Mouse (Mus musculus) neural tube, embryonic 12.5 days (tissue): Measurements from ENCODE around the gene Cpne8. TPM values are rescaled to one million over a fixed set of nuclear protein-coding genes. Genes with fewer than 3 reads are reported as not detected.

ENCODE experiments used
- ATAC-seq: fragments of 200-750 bp; cut with Nextera tagmentation; 2 replicates; pipeline ENCODE4 v1.8.0; 2017; ENCODE audit warnings: low read depth, mild to moderate bottlenecking, moderate TSS enrichment, moderate library complexity; ENCODE audit not compliant: low FRiP score
- H3K27ac ChIP-seq: fragments of 300-500 bp; sonication (generic); 2 replicates; pipeline ENCODE4 v1.5.1; 2016
- H3K27me3 ChIP-seq: fragments of 300-500 bp; sonication (generic); replicated peaks from 2 replicates; pipeline ENCODE4 v1.6.1; 2016; ENCODE audit warnings: mild to moderate bottlenecking
- H3K36me3 ChIP-seq: fragments of 300-500 bp; sonication (generic); 2 replicates; pipeline ENCODE4 v1.6.1; 2016; ENCODE audit warnings: mild to moderate bottlenecking
- H3K4me1 ChIP-seq: fragments of 300-500 bp; sonication (generic); 2 replicates; pipeline ENCODE4 v1.6.1; 2016
- H3K4me2 ChIP-seq: fragments of 300-500 bp; sonication (generic); replicated peaks from 2 replicates; pipeline ENCODE4 v1.6.1; 2016; ENCODE audit warnings: mild to moderate bottlenecking
- H3K4me3 ChIP-seq: fragments of 300-500 bp; sonication (generic); 2 replicates; pipeline ENCODE4 v1.5.1; 2016
- H3K9ac ChIP-seq: fragments of 300-500 bp; sonication (generic); 2 replicates; pipeline ENCODE4 v1.6.1; 2016; ENCODE audit warnings: mild to moderate bottlenecking
- H3K9me3 ChIP-seq: fragments of 300-500 bp; sonication (generic); 2 replicates; pipeline ENCODE4 v1.6.1; 2016; ENCODE audit warnings: mild to moderate bottlenecking
- WGBS: fragments of 180-500 bp; shearing (Covaris S2); methylation state at CpG from one replicate; pipeline ENCODE4 v1.1.7; 2016; 5-methylcytosine and 5-hydroxymethylcytosine counted together
- polyA plus RNA-seq: library from polyadenylated mRNA; unstranded; fragments of >200 nt; fragmentation: Nextera tagmentation; extraction: Ambion mirVana; gene quantifications from 2 replicates; pipeline ENCODE4 v1.2.1, GENCODE M21; 2016

Cpne8 gene
- polyA plus RNA-seq: 7.2 and 7.3 TPM in 2 replicates

- H3K36me3 ChIP-seq: no peaks in the 10 kb centered on the region
- under 1% methylated on average over 53 of the region's 56 CpGs for WGBS
- H3K27me3 ChIP-seq: peaks cover 7% of the 10 kb centered on the region
- H3K27ac ChIP-seq: no peak within 1 kb of the TSS
- peak within 1 kb of the TSS; percentile 58 for H3K4me3 ChIP-seq
- H3K4me2 ChIP-seq: peak within 1 kb of the TSS; percentile 97
- peak; percentile 84 for ATAC-seq
- no peaks in the 10 kb centered on the region for H3K9me3 ChIP-seq
- H3K4me1 ChIP-seq: peaks cover 15% of the 10 kb centered on the region
- peak within 1 kb of the TSS; percentile 56; the same call in 1 of the 2 replicates for H3K9ac ChIP-seq
Measured at GRCm38 (mm10) chr15:90678985-90679759, at the start of gene Cpne8. TSS of gene Cpne8 (minus strand) at chr15:90679432.

DNA sequence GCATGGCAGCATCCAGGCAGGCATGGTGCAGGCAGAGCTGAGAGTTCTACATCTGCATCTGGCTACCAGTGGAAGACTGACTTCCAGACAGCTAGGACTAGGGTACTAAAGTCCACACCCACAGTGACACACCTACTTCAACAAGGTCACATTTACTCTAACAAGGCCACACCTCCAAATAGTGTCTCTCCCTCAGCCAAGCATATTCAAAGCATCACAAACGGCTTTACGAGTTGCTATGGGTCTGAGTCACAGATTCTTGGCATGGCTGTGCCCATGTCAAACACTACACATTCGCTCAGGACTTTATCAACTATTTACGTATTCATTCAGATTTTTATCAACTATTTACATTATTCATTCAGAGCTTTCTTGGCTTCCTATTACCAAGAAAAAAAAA is 38.5 kb upstream of the Cpne8 start:
- no peaks in the 10 kb centered on the region for H3K36me3 ChIP-seq
- WGBS: 86% methylated on average over 4 of the region's 4 CpGs

DNA sequence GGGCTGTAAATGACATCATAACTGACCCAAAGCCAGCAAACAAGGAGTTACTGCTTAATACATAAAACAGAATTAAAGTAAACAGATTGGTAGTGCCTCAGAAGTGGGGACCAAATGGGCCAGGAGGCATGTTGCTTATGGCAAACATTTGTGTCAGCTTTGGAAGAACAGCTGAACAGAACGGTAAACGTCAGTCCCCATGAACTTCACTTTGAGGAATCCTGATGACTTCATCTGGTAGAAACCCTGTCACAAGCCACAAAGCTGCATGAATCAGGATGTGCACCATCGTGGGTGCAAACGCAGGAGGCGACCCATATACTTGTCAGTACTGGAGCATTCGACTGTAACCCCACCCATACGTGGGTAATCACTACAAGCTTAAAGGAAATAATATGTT is 30.1 kb upstream of the Cpne8 start:
- Histone ChIP-seq H3K27me3 (no peaks in the 10 kb centered on the region), H3K4me1 (no peaks in the 10 kb centered on the region), H3K27ac (no peak overlapping the region), H3K4me2 (no peak overlapping the region), H3K4me3 (no peak overlapping the region), H3K36me3 (no peaks in the 10 kb centered on the region), H3K9me3 (no peaks in the 10 kb centered on the region), H3K9ac (no peak overlapping the region)
- 87% methylated on average over 7 of the region's 7 CpGs for WGBS
- no peak for ATAC-seq

More for the DNA sequence above, 38.5 kb upstream of the Cpne8 start:
- Histone ChIP-seq H3K4me3 (no peak overlapping the region), H3K9me3 (no peaks in the 10 kb centered on the region), H3K27me3 (no peaks in the 10 kb centered on the region), H3K4me1 (no peaks in the 10 kb centered on the region), H3K27ac (no peak overlapping the region), H3K4me2 (no peak overlapping the region), H3K9ac (no peak overlapping the region)
- no peak for ATAC-seq

- H3K9me3 ChIP-seq: no peaks in the 10 kb centered on the region
- no peaks in the 10 kb centered on the region for H3K36me3 ChIP-seq
- H3K4me1 ChIP-seq: no peaks in the 10 kb centered on the region
- no peak overlapping the region for H3K27ac ChIP-seq
- no peak for ATAC-seq
- H3K27me3 ChIP-seq: no peaks in the 10 kb centered on the region
- no peak overlapping the region for H3K4me3 ChIP-seq
- no peak overlapping the region for H3K9ac ChIP-seq
- H3K4me2 ChIP-seq: no peak overlapping the region
- WGBS: 66% methylated on average over 5 of the region's 5 CpGs
Measured at GRCm38 (mm10) chr15:90704314-90704713, 25.1 kb upstream of the Cpne8 start.

DNA sequence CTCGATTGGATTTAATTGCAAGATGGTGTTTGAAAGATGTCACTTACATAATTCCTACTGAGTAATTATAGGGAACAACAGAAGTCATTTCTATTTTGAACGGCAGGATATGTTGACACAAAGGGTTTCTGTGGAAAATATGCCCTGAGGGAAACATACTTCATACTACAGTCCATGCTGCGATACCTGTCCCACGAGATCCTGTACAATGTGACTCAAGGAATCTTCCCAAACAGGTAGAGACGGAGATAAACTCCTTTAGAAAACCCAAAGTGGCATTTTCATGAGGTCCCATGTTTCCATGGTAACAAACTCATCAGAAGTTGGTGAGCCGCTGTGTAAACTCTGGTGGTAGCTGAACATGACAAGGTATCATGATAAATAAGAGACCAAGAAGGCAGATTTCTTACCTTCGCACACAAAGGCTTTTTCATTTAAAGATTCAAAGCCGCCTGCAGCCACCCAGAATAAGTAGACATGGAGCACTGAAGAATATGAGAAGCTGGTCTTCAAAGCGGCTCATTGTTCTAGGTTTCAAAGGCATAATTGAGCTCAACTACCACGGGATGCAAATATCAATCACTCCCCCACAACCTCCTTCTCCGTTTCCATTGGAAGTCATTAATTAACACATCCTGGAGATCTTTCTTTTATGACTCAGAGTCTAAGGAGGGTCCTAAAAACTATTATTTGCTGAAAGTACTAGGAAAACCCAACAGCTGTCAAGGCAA is 24.4 kb upstream of the Cpne8 start:
- no peak overlapping the region for H3K4me3 ChIP-seq
- no peak overlapping the region for H3K4me2 ChIP-seq
- H3K4me1 ChIP-seq: no peaks in the 10 kb centered on the region
- no peak overlapping the region for H3K9ac ChIP-seq
- H3K36me3 ChIP-seq: no peaks in the 10 kb centered on the region
- no peaks in the 10 kb centered on the region for H3K27me3 ChIP-seq
- H3K9me3 ChIP-seq: no peaks in the 10 kb centered on the region
- no peak overlapping the region for H3K27ac ChIP-seq
- 52% methylated on average over 11 of the region's 11 CpGs for WGBS
- no peak for ATAC-seq

DNA sequence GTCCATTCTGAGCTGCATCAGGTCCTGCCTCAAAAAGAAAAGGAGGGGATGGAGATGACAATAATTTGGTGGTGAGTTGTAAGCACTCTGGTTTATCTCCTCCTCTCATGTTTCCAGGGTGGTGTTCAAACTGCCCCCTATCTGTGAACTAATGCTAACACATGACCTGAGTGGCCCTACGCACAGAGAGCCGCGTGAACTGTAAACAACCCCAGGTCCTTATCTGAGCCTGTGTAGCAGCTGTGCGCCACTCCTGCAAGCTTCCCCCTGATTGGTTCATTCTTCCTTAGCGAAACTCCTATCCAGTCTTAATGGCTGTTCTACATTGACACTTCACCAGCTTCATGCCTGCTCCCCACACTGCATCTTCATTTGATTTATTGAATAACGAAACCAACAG is 7.5 kb upstream of the Cpne8 start:
- no peaks in the 10 kb centered on the region for H3K27me3 ChIP-seq
- WGBS: 94% methylated on average over 6 of the region's 6 CpGs
- H3K9ac ChIP-seq: no peak overlapping the region
- H3K9me3 ChIP-seq: no peaks in the 10 kb centered on the region
- H3K4me3 ChIP-seq: no peak overlapping the region
- no peaks in the 10 kb centered on the region for H3K36me3 ChIP-seq
- no peak overlapping the region for H3K4me2 ChIP-seq
- H3K27ac ChIP-seq: no peak overlapping the region
- no peaks in the 10 kb centered on the region for H3K4me1 ChIP-seq
- no peak for ATAC-seq

DNA sequence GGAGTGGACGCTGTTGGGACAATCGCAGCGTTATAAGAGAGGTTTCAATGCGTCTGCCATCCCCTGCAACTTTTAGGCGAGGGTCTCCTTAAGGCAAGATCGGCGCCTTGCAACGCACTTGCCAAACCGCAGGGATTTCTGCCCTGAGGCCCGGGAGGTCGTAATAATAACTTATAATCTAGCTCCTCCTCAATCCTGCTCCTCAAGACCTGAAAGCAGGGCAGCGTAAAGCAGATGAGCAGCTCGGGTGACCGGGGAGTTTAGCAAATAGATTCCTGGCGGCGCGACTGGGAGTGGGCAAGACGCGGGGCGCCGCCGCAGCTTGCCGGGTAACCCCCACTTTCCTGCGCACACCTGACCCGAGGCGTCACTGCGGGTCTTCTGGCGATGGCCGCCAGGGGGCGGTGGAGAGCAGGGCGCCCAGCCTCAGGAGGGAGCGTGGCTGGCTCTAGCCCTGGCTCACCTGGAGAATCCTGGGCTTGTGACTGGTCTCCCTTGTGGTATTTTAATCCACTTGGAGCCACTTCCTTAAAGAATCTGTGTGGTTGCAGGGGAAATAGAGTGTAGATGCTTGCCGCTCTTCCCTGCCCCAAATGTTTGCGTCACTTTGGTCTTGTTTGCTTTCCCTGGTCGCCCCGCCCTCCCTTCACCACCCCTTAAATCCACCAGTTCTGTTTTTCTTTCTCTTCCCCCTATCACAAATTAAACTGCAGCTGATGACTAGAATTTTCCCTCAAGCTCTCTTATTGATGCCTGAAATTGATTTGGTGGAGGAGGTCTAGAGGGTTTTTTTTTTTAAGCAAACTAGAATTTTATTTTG is 738 bp upstream of the Cpne8 start:
- Histone ChIP-seq H3K9me3 (no peaks in the 10 kb centered on the region), H3K36me3 (no peaks in the 10 kb centered on the region), H3K4me2 (peak overlapping the region; percentile 97), H3K9ac (0 out of 2 replicates have a peak overlapping the region, but pooled peaks have one; percentile 56), H3K4me1 (peaks cover 15% of the 10 kb centered on the region), H3K27me3 (peaks cover 7% of the 10 kb centered on the region), H3K4me3 (peak overlapping the region; percentile 58), H3K27ac (no peak overlapping the region)
- ATAC-seq: peak; percentile 92
- WGBS: 5% methylated on average over 36 of the region's 36 CpGs

DNA sequence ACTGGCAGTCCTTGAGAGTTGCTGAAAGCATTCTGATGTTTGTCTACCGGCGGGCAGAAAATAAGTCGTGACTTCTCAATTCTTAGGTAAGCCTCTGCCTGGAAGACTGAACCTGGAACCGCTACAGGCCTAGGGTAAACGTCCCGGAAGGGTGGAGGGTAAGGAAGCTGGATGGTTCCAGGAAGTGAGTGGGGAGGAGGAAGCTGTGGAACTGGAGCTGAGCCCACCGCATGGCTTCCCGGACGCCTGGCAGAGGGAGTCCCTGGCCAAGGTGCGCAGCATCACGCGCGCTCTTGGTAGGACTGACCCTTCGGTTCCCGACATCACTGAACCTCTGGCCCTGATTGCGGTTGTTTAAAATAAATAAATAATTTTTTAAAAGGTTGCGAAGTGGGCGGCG is 744 bp downstream of the Cpne8 start:
- Histone ChIP-seq H3K4me1 (peaks cover 15% of the 10 kb centered on the region), H3K4me3 (peak overlapping the region; percentile 58; the same call in 1 of the 2 replicates), H3K9me3 (no peaks in the 10 kb centered on the region), H3K27me3 (peaks cover 7% of the 10 kb centered on the region), H3K36me3 (no peaks in the 10 kb centered on the region), H3K4me2 (peak overlapping the region; percentile 97), H3K9ac (no peak overlapping the region), H3K27ac (no peak overlapping the region)
- 6% methylated on average over 19 of the region's 19 CpGs for WGBS
- ATAC-seq: 0 out of 2 replicates have a peak, but pooled peaks have one; percentile 25

DNA sequence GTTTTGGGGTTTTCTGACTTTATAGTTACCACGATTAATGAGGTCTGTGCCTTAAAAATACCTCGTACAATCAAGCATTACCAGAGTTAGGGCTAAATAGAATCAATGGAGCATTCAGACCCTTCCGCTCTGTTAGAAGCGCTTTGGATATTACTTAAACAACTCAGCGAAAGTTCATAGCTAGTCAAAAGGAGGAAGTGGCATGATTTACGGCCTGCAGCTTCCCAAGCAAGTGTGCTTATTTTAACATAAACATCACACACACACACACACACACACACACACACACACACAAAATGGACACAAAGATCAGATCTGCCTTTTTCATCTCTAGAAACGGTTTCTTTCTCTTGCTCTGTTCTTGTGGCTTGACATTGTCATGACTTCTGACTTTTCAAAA is 9.7 kb downstream of the Cpne8 start:
- Histone ChIP-seq H3K9me3 (no peaks in the 10 kb centered on the region), H3K27ac (no peak overlapping the region), H3K36me3 (no peaks in the 10 kb centered on the region), H3K9ac (no peak overlapping the region), H3K27me3 (no peaks in the 10 kb centered on the region), H3K4me1 (no peaks in the 10 kb centered on the region), H3K4me3 (no peak overlapping the region), H3K4me2 (no peak overlapping the region)
- ATAC-seq: no peak
- 54% methylated on average over 7 of the region's 7 CpGs for WGBS

- Histone ChIP-seq H3K36me3 (no peaks in the 10 kb centered on the region), H3K9me3 (no peaks in the 10 kb centered on the region), H3K4me3 (no peak overlapping the region), H3K4me1 (no peaks in the 10 kb centered on the region), H3K27me3 (no peaks in the 10 kb centered on the region), H3K9ac (no peak overlapping the region), H3K27ac (no peak overlapping the region), H3K4me2 (no peak overlapping the region)
- 90% methylated on average over 6 of the region's 6 CpGs for WGBS
- ATAC-seq: no peak
Measured at GRCm38 (mm10) chr15:90666893-90667292, 12.3 kb downstream of the Cpne8 start.

DNA sequence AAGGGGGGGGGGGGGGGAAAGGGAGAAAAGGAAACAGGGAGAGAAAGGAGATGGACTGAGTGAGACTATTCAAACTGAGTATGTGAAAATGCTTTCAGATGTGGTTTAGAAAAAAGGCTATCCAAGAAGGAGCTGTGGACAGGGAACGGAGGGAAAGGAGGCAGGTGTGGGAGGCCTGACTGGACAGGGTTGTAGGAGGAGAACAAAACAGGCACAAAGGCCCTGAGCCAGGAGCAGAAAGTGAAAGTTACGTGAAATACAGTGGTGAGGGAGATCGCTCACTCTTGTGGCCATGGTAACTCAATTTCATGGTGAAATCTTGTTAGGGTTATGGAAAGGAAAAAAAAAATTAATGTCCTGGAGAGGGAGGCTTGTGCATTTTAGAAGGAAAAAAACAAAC is 14.6 kb downstream of the Cpne8 start:
- H3K4me2 ChIP-seq: no peak overlapping the region
- no peaks in the 10 kb centered on the region for H3K36me3 ChIP-seq
- H3K9me3 ChIP-seq: no peaks in the 10 kb centered on the region
- WGBS: 55% methylated on average over 3 of the region's 3 CpGs
- no peaks in the 10 kb centered on the region for H3K4me1 ChIP-seq
- no peak overlapping the region for H3K9ac ChIP-seq
- H3K4me3 ChIP-seq: no peak overlapping the region
- no peak overlapping the region for H3K27ac ChIP-seq
- no peaks in the 10 kb centered on the region for H3K27me3 ChIP-seq
- no peak for ATAC-seq

GRCm38 (mm10) chr15:90663631-90664030 is 15.6 kb downstream of the Cpne8 start:
- Histone ChIP-seq H3K4me1 (no peaks in the 10 kb centered on the region), H3K27me3 (no peaks in the 10 kb centered on the region), H3K36me3 (no peaks in the 10 kb centered on the region), H3K27ac (no peak overlapping the region), H3K4me2 (no peak overlapping the region), H3K4me3 (no peak overlapping the region), H3K9me3 (no peaks in the 10 kb centered on the region), H3K9ac (no peak overlapping the region)
- 82% methylated on average over 4 of the region's 4 CpGs for WGBS
- ATAC-seq: no peak
